Mouse (Mus musculus): ENCODE measurements around the gene Trim10.

GRCm38 (mm10) chr17:36843696-36844095, 25.7 kb upstream of the Trim10 start:
- TF ChIP-seq POLR2A (IDR thresholded peaks at IDR 0.05; ENCODE audit: insufficient read depth, low read depth, low read length): no peak
- no peak for TF ChIP-seq CTCF (IDR thresholded peaks at IDR 0.05)

Data from heart, adult 2 months (tissue).